Mouse (Mus musculus): ENCODE measurements around the gene A730061H03Rik.

The A730061H03Rik gene

DNA sequence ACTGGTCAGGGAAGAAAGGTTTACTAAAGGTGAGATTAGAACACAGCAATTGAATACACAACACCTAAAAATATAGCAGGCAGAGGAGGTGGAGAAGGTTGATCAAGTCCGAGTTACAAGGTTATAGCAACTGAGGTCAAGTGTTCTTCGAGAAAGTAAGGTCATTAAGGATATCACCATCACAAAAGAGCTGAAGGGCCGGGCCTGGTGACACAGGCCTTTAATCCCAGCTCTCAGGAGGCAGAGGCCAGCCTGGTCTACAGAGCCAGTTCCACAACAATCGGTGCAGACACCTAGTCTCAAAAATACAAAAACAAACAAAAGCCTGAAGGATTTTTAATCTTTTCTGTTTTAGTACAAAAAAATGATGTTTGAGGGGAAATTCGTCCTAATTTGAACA is 8.9 kb downstream of the A730061H03Rik start:
- DNase-seq (ENCODE audit: low spot score in 2 of 2) = no peak

DNA sequence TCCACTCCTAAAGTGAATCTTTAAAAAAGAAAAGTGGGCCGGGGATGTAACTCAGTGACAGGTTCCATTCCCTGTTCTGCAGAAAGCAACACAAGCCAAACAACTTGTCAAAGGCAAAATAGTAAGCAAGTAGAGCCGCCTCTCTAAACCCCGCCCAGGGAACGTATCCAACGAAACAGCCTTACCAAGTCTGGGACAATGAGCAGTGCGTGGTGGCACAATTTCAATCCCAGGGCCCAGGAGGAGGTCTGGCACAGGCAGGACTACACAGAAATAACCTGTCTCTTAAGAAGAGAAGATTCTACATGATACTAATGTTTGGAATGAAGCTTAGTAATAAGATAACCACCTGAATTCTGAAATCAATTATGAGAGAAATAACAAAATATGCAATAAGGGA is 10.0 kb downstream of the A730061H03Rik start:
- no peak for DNase-seq (ENCODE audit: low spot score in 2 of 2)

DNA sequence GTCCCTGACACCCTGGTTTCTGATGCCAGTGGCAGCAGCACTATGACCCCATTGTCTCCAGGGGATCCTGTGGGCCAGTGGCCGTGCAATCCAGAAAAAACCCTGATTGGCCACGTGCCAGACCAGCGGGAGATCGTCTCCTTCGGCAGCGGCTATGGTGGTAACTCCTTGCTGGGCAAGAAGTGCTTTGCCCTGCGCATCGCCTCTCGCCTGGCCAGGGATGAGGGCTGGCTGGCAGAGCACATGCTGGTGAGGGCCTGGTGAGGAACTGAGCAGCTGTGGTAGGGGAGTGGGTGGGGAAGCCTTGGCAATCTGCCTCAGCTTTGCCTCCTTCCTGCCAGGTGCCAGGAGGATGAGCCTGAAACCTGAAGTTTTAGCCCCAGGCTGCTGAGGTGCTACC is 15.9 kb downstream of the A730061H03Rik start:
- DNase-seq (ENCODE audit: low spot score in 2 of 2) = no peak

DNA sequence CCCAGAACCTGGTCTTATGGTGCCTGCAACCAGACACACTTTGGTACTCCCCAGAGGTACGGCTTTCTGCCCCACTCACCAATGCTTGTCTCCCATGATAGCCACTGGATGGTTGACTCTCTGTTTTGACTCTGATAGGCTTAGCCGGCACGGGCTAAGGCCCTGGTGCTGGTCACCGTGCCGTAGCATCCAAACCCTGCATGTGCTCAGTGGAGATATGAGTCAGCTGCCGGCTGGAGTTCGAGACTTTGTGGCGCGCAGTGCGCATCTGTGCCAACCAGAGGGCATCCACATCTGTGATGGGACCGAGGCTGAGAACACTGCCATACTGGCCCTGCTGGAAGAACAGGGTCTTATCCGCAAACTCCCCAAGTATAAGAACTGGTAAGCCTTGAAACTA is 17.9 kb downstream of the A730061H03Rik start:
- no peak for DNase-seq (ENCODE audit: low spot score in 2 of 2)

- peak; percentile 81 to 87 for DNase-seq (ENCODE audit: low spot score in 2 of 2)
Measured at GRCm38 (mm10) chr14:55540787-55541321, 19.4 kb downstream of the A730061H03Rik start.

DNA sequence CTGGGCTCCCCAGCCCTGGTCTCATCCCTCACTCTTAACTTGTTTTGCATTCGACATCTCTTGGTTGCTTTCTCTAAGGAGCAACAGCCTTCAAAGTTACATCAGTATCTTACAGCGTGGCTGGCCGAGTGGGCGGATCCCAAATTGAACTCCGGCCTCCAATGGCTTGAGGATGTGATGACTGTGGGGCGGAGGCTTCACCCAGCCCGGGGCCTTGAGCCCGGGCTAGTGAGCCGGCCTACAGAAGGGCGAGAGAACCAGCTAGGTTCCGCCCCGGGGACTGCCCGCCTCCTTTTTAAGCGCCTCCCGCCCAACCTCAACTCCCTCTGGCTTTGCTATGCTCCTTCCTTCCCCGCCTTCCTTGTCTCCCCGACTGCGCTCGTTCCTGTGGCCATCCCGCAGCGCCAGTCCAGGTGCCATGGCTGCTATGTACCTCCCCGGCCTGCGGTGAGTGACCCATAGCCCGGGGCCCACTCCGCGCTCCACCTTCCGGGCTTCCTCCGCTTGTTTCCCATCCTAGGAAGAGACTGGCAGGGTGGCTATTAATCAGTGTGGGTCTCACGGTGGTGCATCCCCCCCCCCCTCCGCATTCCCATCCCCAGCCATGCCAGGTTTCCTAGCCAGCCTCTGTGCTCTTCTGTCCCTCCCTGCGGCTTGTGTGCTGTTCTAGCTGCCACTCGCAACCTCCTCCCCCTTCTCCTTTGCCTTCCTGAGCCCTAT is 20.0 kb downstream of the A730061H03Rik start, which contains the start of gene Pck2:
TSS of gene Pck2 (plus strand) at position 200 of the 720 bp plus-strand sequence.
- DNase-seq (ENCODE audit: low spot score in 2 of 2) = peak; percentile 83 to 84

DNA sequence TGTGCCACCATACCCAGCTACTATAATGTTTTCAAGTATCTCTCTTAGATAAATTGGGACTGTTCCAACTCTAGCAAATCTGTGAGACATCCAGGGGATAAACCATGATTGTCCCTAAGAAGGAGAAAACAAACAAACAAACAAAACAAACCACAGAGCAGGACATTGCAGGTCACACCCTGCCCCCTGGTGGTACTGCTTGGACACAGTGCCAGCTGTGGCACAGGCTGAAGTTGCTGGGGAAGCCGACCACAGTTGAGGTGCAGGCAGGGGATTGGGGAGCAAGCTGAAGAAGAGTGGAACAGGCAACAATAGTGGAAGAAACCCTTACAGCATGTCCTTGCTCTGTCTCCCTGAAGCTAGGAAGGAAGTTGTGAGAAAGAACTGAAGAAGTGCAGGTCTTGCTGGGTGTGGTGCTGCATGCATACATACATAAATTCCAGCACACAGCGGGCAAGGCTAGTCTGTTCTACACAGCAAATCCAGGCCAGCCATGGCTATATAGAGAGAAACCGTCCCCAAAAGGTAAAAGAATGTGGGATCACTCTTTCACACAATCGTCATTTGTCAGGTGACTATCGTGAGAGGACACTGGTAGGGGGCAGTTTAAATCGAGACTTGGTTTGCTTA is 24.0 kb downstream of the A730061H03Rik start:
- DNase-seq (ENCODE audit: low spot score in 2 of 2) = no peak

- DNase-seq (ENCODE audit: low spot score in 2 of 2) = no peak
Measured at GRCm38 (mm10) chr14:55527940-55528339, 32.3 kb downstream of the A730061H03Rik start.

DNA sequence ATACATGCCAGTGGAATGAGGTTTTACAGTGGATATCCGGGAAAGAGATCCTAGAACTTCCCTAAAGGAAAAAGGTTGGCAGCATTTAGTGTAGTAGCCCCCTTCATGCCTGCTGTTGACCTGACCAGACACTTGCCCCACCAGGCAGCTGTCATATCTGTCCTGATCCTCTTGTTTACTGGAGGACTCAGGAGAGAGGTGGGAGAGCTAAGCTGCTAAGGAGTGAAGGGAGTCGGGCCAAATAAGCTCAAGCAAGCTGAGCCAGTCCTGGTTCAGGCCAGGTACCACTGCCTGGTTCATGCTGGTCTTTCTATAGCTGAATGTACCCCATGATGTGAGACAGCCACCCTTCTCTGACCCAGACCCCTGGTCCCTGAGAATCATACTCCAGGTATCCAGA is 33.5 kb downstream of the A730061H03Rik start:
- no peak for DNase-seq (ENCODE audit: low spot score in 2 of 2)

DNA sequence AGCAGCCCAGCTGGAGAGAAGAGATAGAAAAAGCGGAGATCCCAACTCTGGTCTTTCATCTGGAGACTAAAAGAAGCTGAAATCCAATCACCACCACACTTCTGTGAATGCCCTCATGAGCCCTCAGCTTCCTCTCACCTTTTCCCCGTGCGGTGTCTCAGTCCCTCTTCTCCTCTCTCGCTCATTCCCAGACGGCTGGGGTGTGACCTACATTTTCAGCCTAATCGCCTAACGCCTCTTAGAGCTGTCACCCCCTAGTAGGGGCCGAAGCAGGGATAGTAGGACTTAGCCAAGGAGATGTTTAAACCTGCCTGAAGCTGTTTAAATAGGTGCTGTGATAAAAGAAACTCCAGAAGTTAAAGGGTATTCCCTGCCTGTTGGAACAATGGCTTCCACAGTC is 35.4 kb downstream of the A730061H03Rik start, which contains the start of gene Nrl:
TSS of gene Nrl (minus strand) at position 197 of the 400 bp plus-strand sequence.
- DNase-seq (ENCODE audit: low spot score in 2 of 2) = no peak

- no peak for DNase-seq (ENCODE audit: low spot score in 2 of 2)
Measured at GRCm38 (mm10) chr14:55524062-55524461, 36.1 kb downstream of the A730061H03Rik start.

- DNase-seq (ENCODE audit: low spot score in 2 of 2) = peak; percentile 57 to 72
Measured at GRCm38 (mm10) chr14:55520451-55521361, 39.5 kb downstream of the A730061H03Rik start.

DNA sequence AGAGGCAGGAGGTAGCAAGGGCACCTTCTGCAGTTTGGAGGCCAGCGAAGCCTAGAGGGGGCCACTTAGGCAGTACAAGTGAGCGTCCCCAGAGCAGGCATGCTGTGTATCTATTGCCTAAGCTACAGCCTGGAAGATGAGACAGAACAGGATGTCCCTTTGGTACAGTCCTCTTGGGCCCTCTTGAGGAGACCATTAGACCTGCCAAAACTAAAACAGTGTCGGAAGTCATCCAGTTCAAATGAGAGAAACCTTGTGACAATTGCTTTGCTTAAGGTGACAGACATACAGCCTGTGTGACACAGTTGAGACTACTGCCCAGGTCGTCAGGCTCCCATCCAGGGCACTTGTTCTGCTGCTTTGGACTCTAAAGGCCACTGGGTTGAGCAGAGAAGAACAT is 40.6 kb downstream of the A730061H03Rik start:
- no peak for DNase-seq (ENCODE audit: low spot score in 2 of 2)

GRCm38 (mm10) chr14:55518897-55519296 is 41.3 kb downstream of the A730061H03Rik start:
- DNase-seq (ENCODE audit: low spot score in 2 of 2) = peak; percentile 70 to 82

GRCm38 (mm10) chr14:55515846-55516245 is 44.4 kb downstream of the A730061H03Rik start:
- DNase-seq (ENCODE audit: low spot score in 2 of 2) = no peak

DNA sequence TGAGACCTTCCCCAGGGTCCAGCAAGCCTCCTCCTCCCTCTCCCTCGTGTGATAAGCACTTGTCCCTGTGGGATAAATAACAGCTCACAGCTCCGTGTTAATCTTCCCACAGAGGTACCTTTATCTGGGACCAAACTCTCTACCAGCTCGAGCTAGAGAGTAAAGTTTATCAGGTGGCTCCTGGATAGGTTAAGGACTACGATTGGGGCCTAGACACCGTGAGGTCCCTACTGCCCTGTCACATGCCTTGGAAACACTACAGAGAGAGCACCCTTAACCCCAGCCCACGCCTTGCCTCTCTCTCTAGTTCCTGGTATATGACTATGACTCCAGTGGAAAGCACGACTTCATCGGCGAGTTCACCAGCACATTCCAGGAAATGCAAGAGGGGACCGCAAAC is 46.3 kb downstream of the A730061H03Rik start:
- DNase-seq (ENCODE audit: low spot score in 2 of 2) = no peak

DNA sequence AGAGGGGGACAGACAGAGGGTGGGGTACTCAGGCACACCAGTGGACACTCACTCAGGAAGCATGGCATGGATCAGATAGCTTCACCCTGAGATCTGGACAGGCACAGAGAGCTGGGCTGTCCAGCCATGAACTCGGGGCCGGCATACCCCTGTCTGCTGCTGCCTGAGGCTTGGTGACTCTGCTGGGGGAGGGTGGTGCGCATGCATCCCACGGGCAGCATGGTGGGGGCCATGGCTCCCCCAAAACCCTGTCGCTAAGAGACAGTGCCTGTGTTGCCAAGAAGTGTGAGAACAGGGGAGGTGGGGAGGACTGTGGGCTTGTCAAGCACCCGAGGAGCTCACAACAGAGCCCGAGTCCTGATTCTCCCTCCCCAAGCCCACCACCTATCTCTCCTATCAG is 49.2 kb downstream of the A730061H03Rik start:
- peak; percentile 79 to 90 for DNase-seq (ENCODE audit: low spot score in 2 of 2)

- peak; percentile 68 to 84 for DNase-seq (ENCODE audit: low spot score in 2 of 2)
Measured at GRCm38 (mm10) chr14:55510125-55510731, 50.0 kb downstream of the A730061H03Rik start, which contains the start of gene Cpne6. Gene Cpne6 (plus strand): TSS chr14:55510445.
